Mouse (Mus musculus): ENCODE measurements at regions not wholly inside any gene's neighbourhood (a gene's known extent, or its start where the extent isn't known, plus 50 kb on each side); places are given as distances from the start of the nearest gene placed in this dataset.

DNA sequence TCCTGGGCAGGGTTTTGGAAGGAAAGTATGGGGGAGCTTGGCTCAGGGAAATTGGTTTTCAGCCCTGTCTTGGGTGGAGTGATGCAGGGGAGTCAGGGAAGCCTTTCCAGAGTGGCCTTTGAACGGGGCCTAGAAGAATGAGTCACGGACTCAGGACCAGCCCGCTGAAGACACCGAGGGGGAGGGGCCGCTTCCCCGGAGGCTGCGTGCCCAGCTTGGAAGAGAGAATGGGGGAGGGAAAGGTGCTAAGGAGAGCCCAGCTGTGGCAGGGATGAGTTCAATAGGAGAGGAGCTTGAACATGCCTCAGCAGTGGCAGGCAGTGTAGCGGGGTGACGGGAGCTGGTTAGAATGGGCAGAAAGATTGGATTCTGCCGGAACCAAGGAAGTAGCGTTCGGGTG is 337.8 kb downstream of the Zfp706 start:
- DNase-seq (ENCODE audit: low spot score) = no peak

DNA sequence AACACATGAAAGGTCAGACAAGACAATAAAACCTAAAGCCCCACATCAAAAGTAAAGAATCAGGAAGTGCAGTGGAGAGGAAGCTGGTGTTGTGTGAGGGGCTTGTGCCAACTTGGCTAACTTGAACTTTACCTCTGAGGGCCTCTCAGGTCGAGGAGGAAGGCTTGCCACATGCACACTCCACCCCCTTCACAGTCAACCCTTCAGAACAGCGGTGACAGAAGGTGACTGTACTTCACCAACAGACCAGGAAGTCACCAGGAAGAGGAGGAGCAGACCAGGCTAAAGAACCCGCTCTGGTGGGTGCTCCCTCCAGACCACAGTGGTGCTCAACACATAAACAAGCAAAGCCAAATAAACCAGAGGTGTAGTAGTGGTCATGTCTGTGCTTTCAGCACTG is 341.0 kb downstream of the Zfp706 start:
- DNase-seq (ENCODE audit: low spot score) = peak; percentile 79

DNA sequence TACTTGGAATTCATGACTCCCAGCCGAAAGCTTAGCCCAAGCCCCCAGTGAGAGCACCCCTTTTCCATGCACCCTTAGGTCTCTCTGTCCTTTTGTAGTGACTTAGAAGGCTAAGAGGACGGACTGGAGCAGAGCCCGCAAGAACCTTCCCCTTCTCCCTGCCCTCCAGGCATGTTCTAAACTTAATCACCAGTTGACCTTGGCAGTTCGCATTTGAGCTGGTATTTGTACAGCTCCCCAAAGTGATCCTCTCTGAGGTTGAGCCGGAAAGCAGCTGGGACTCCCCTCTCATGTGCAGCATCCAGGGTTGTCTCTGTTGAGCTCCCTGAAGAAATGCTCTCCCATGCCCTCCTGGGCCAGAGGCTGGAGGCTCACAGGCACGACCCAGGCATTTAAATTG is 343.2 kb downstream of the Zfp706 start:
- DNase-seq (ENCODE audit: low spot score) = no peak

DNA sequence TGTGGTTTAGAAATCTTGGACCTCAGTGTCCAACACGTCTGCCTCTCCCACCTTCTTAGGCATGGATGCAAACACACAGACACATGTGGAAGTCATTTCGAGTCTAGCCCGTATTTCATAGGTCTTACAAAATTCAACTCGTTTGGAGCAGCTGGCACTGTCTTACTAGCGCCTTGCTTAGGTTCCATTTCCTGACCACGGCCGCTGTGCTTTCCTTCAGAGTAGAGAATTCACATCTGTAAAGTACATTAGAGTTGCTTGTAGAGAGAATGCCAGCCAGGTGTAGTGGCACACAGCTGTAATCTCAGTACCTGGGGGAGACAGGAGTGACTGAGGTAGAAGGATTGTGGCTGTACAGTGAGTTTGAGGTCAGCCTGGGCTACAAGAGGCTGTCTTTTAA is 346.6 kb downstream of the Zfp706 start:
- no peak for DNase-seq (ENCODE audit: low spot score)
